Mouse (Mus musculus): Measurements from ENCODE around the gene Glis2. TPM values are rescaled to one million over a fixed set of nuclear protein-coding genes. Genes with fewer than 3 reads are reported as not detected.

Glis2 gene
- polyA plus RNA-seq, 2 experiments from 2014 or later: 0.71 TPM; not detected in 1

DNA sequence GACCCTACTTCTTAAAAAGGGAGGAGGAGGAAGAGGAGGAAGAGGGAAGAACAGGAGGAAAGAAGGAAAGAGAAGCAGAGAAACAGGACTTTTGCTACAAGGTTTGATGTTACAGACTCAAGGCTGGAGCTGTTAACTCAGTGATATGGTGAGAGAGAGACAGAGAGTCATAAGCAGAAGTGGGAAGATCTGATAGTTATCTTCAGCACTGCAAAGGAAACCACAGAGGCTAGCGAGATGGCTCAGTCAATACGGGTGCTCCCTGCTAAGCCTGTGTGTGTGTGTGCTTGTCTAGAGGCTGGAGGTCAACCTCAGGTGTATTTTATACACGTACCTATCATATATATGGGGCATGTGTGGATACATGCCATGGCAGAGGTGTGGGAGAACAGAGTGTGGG is 10.7 kb upstream of the Glis2 start:
- ATAC-seq: peak; percentile 62

DNA sequence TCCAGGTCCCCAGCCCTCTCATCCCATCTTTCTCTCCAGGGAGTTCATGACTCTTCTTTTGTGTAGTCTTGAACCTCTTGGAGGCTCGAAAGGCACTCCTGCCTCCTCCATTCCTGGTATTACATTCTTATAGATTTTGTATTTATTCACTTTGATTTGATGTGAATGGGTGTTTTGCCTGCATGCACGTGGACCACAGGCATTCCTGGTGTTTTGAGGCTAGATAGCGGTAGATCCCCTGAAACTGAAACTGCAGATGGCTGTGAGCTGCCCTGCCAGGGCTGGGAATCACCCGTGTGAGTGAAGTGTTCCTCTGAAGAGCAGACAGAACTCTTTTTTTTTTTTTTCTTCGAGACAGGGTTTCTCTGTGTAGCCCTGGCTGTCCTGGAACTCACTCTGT is 10.1 kb upstream of the Glis2 start:
- ATAC-seq: no peak

DNA sequence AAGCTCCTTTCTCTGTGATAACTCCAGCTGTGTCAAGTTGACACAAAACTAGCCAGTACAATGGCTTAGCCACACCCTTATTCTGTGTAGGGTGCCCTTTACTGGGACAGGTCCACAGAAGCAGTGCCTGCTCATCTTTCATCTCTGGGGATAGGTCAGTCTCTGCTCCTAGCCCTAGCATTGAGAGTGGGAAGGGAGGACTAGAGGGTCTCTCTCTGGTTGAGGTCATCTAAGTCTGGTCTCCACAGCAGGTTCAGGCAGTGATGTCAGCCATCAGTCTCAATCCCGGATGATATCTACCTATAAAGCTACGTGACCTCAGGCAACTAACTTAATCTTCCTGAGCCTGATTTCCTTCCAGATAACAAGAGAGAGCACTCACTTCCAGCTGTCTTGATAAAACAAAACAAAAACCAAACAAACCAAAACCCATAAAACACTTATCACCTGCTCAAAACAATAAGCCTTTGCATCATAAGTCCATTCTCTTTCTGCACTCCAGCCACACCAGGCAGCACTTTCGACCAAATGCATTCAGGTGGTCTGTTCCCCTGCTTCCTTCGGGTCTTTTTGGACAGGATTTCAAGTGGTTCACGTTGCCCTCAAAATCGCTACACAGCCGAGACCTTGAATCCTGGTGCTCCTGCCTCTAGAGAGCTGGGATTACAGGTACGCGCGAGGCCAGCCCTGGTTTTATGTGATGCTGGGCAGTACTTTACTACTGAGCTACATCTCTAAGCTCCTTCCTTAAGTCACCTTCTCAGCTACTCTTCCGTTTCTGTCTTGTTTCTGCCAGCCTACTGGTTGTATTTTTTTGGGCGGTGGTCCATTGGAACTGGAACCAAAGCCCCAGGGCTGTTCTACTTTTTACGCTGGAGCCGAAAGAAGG is 8.6 kb upstream of the Glis2 start:
- peak; percentile 12 for ATAC-seq

DNA sequence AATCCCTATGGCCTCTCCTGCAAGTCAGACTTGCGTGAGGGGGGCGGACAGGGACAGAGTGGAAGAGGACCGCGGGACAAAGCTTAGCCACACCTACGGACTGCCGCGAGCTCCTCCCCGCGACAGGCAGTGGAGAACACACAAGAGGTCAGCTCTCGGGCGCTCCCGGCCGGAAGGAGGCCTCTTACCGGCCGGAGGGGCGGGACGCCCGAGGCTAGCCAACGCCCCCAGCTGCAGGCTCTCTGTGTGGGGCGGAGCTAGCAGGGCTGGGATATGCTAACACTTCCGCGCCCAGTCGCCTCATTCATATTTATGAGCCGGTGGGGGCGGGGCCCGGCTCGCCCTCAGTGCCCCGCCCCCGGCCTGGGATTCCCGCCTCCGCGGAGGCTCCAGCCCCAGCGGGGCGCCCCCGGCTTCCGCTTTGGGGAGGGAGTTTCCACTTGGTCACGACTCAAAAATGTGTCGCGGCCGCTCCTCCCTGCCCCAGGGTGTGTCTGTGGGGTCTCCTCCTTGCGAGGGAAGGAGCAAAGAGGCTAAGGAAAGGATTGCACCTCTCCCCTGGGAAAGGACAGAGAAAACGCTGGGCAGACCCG is 7.9 kb upstream of the Glis2 start:
- peak; percentile 84 for ATAC-seq

DNA sequence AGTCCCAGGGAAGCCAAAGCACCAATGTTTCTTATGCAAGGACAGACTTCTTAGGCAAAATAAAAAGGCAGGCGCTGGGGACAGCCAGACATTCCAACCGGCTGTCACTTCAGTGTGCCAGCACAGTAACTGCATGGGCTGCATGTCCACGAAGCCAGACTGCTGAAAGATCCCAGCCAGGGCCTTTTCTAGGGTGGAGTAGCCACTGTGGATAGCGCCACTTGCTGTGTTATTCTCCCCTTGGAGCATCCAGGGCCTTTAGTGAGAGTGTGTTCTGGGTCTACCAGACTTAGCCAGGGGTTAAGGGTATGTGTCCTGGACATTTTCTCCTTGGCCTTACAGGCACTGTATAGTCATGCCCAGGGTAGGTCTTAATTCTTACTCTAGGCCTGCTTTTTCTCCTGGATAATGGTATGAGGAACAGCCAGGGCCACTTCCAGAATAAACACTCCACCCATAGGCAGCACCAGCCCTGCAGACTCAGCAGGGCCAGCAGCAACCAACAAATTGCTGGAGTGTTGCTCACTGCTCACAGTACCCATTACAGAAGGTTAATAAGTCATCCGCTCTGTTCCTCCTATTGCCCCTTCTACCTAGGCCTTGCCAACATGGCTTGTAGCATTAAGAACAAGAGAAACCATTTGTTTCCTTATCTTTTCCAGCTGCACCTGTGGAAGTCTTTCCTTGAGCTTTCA is 6.8 kb upstream of the Glis2 start:
- ATAC-seq: no peak

DNA sequence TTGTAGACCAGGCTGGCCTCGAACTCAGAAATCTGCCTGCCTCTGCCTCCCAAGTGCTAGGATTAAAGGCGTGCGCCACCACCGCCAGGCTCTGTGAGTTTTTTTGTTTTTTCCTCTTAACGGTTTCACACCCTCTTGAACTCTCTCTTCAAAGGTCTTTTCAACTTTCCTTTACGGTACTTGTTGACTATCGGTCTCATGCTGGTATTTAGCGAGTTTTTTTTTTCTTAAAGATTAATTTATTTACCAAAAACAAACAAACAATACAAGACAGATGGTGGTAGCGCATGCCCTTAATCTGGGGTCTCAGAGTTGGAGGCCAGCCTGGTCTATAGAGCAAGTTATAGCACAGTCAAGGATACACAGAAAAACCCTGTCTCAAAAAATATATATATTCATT is 4.3 kb upstream of the Glis2 start:
- no peak for ATAC-seq

DNA sequence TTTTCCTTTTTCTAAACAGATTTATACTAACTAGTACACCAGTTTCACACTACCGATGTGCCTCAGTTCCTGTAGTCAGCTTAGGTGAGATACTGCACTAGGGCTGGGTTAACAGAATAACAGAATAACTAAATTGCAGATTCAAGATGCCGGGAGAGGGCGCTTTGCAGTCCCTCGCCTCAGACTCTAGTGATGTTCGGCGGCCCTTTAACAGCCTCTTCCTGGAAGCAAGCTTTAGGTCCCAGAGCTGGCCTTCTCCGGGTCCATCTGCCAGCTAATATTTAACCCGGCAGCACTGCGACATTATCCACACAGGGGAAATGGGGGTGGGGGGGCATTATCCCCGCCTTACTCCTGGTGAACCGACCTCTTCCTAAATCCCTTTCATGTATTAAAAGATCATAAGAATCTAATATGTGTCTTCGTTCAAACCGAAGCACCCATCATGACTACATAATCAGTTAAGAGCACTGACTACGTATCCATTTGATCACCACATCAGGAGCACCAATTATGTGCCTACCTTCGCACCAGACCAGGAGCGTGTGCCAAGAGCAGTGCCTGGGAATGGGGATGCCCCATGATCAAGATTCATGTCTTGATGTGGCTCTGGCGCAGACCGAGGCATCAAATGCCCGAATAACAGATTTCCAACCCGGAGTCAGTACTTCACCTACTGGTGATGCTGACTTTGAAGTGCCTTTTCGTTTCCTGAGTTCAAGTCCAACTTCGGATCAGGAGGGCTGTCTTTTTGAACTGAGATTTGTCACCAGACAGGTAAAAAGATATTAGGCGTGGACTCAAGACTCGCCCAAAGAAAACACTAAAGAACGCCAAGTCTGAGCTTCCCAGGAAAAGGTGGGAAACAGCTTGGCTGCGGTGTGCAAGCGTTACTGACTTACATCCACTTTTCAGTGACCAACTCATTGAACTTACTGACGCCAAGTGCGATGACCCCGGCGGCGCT is 1.3 kb upstream of the Glis2 start:
- no peak for ATAC-seq

DNA sequence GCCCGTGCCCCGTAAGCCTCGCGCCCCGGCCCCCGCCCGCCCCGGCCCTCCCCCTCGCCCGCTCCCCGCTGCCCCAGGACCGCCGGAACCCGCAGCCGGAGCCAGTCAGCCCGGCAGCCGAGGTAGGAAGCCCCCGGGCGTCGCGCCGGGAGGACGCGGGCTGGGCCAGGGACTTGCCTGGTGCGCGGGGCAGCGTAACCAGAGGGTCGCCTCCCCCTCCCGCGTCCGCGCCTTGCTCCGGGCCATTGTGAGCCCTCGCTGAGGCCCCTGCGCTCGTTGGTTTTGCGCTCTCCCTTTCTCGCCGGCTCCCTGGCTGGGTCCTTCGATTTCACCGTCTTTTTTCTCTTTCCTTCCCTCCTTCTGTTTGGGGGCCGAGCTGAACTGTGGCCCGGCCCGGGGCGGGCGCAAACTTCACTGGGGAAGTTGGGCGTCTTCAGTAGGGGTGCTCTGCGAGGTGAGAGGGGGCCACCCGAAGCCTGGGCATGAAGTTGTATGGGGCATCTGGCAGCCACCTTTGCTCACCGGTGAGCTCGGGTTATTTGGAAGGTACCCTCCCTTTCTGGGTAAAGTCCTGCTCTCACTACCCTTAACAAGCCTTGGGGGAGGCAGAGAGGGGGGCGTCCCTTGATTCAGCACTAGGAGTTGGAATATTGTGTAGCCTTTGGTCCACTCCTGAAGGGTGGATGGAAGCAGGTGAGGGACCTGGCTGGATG is 457 bp downstream of the Glis2 start:
- ATAC-seq: peak; percentile 44

DNA sequence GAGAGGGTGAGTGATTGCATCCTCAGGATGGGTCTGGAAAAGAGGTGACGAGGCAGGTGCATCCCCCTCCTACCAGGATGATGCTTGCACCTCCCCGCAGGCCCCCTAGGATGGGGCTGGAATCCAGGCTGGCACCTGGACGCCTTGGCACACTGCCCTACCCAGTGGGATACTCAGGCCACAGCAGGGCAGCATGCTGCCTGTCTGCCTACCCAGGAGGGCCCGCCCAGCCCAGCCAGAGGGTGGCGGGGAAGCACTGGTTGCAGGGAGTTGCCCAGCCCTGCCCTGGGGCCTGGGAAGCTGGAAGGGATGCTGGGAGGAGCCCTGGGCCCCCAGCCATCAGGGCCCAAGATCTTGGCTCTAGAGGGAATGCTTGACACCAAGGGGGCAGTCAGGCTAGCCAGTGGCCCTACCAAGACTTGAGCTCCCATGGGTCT is 1.0 kb downstream of the Glis2 start:
- no peak for ATAC-seq

DNA sequence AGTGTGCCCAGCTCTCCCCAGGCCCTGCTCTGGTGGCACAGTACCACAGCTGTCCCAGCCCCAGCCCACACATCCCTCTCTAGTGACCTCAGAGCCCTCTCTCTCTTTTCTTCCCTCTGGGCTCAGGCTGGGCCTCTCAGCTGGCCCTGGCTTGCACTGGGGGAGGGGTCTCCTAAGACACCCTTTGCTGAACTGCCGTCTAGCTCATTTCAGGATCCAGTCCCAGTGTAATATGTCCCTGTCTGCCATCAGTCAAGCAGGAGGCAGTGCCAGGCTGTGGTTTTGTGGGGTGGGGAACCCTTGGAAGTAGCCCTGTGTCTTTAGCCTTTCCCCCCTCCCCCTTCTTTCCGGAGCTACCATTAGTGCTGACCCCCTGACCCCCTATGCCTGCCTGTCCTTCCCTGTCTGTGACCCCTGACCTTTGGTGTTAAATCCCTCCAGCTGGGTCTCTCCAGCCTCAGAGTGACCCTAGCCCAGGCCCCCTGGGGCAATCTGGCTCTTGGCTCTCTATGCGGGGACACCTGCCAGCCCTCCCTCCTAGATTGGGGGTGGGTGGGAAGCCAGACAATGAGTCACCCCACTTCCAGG is 1.7 kb downstream of the Glis2 start:
- no peak for ATAC-seq

DNA sequence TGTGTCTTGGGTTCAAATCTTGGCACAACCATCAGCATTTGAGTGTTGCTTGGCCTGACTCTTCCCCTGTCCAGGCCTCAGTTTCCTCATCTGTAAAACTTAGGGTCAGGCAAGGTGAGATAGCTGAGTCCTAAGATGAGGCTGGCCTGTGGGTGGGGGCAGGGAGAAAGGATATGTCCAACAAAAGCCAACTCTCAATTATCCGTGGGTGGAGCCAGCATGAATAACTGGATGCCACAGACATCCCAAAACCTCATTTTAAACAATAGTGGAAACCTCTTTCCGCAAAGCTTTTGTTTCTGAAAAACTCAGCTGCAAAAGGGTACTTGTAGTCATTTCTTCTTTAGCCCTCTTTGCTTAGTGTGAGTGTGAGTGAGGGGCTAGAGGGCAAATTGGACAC is 2.3 kb downstream of the Glis2 start:
- ATAC-seq: no peak

DNA sequence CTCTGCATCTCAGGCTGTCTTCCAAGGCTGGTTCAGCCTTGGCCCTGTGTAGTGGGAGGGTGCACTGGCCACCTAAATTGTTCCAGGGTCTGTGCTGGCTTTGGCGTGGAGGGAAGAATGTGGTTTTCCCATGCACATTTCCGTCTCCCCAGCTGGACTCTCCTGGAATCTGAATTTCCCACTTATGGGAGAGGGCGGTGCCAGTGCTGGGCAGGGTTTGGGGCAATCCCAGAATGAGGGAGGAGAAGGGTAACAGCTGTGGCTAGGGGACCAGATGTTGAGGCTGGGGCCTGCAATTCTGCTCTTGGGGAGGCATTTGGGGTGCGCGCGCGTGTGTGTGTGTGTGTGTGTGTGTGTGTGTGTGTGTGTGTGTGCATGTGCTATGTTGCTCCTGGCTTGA is 2.8 kb downstream of the Glis2 start:
- ATAC-seq: no peak

DNA sequence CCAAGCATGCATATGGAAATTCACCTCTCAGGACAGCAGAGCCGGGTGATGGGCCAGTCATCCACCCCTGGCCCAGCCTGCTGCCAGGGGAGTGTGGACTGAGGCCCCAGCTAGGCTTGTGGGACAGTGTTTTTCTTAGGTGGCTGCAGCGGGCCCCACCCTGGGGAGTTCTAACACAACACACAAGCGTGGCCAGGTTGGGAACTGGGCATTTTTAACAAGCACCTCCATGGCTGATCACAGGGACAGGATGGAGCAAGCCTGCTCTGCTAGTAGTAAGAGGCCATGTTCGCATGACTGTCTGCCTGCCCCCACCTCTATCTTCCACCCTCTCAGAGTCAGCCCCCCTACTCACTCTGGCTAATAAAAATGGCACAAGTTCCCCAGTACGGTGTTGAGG is 3.5 kb downstream of the Glis2 start:
- ATAC-seq: no peak

DNA sequence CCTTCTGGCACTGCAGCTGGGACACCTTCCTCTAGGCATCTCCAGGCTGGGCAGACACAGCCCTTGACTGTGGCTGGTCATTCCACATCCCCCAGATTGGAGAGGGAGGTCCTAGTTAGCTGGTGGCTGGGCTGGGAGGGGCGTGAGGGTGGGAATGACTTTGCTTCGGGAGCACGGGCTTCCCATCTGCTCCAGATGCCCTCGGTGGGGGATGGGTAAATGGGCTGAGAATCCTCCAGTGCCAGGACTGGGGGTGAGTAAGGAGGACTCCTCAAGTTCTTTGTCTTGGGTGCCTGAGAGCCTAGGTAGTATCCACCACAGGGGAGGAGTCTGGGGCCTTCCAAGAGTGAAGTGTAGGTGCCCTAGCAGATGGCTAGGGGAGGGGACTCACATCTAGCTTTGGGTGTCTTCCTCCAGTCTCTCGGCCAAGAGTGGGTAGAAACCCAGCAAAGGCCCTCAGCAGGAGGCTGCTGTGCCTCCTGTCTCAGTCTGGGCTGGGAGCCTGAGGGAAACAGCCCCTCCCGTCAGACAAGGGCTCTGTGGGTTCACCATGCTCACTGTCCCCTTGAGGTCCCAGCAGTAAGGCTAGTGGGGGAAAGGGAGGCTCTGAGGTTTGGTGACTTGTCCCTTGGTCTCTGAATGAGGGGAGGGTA is 4.5 kb downstream of the Glis2 start:
- ATAC-seq: no peak

DNA sequence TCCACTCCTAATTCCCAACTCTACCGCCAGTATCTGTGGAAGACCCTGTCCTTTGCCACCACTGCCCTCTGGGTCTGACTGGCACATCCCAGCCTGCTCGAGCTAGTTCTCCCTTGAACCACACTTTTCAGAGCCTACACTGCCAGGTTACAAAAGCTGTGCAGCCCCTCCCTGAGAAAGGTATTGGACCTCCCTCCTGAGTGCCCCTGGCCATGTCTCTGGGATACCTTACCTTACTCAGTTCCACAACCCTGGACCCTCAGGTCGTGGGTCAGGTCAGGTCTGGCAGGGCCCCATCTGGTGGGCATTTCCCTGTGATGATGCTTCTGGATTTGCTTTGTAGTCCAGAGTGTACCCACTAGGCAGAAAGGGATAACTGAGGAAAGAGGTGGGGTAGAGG is 5.1 kb downstream of the Glis2 start:
- no peak for ATAC-seq

DNA sequence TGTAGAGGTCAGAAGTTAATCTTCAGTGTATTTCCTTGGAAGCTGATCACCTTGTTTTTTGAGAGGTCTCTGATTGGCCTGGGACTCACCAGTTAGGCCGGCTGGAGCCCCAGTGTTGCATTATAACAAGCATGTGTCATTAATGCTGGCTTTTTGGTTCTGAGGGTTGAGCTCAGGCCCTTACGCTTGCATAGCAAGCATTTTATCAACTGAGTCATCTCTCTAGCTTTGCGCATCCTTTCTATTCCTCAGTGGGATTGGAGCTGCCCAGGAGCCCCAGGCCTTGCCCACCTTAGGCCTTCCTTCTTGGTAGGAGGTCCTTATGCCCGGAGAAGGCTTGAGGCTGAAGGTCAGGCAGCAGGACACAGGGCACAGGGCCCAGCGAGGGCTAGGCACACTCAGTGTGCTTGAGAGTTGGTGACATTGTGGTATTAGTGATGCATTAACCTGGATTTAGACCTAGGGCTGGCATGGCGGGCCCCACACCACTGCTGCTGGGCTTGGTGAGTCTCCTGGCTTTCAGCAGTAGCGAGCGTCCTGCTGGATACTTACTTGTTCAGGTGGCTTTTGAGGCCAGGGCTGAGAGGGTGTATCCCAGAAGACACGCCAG is 6.3 kb downstream of the Glis2 start:
- no peak for ATAC-seq

DNA sequence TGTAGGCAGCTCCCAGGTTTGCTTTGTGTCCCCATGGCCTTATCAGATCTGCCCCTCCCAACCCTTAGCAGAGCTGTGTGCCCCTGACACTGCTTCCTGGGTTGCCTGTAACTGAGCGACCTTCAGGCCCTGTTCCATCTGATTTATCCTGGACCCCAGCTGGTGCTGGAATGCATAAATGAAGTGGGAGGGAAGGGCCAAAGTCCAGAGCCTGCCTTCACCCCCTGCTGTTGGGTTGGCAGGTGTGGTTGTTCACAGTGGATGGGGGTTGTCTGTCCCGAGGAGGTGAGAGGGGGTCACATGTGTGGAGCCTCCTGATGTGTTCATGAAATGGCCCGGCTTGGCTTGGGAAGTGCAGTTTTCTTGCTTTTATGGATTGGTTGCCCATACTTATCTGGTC is 7.7 kb downstream of the Glis2 start:
- ATAC-seq: no peak

DNA sequence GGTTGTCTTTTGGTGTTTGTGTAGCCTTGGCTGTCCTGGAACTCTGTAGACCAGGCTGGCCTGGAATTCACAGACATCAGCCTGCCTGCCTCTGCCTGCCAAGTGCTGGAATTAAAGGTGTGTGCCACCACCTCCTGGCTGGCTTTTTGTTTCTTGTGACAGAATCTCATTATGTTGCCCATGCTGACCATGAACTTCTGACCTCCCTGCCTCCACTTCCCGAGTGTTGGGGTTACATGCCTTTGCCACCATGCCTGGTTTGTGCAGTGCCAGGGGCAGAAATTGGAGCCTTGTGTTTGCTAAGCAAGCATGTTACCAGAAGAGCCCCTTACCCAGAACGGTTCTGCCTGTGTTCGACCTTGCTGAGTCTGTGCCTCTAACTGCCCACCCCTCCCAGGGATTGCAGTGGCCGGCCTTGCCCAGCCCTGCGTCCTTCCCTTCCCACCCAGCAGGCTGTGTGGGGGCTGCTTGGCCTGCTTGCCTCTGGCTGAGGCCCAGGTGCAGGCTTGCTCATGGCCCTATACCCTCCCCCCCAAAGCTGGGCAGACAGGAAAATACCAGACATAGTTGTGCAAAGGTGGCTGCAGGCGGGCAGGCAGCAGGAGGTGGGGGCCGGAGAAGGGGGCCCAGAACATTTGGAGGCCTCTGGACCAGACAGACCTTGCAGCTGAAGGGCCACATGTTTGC is 8.4 kb downstream of the Glis2 start:
- no peak for ATAC-seq

DNA sequence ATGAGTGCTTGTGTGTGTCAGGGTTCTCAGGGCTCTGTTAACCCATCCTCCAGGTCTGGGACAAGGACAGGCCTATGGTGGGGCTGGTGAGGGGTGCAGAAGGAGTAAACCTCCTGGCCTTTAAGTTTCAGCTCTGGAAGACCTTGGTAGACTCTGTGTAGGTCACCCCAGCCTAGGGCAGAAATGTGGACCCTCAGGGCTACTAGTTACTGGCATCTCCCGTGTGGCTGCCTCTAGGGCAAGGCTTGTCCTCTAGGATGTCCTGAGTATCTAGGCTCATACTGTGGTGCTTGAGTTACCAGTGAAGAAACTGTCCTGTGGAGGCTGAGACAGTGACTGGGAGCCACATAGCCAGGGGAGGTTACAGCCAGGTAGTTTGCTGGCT is 8.9 kb downstream of the Glis2 start:
- ATAC-seq: no peak

DNA sequence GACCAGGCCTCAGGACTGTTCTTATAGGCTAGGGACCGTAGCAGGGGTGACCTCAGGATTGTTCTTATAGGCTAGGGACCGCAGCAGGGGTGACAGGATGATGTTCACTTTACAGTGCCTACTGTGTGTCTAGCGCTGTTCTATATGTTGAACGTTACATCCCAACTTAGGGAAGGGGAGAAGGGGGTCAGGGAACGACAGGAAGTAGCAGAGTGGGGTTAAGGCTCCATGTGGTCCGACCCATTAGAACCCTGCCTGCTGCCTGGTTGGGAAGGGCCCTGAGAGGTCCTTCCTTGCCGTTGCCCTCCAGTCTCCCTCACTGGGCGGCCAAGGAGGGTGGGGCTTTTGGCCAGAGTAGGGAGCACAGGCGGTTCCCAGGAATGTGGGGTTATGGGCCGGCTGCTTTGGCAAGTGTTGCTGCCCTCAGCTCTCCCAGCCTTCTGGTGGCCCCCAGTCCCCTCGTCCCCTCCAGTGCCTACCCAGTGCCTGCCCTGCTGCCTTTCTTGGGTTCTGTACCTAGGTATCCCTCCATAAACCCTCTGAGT is 9.9 kb downstream of the Glis2 start:
- ATAC-seq: no peak
